Mouse (Mus musculus) C2C12 (cell line): ENCODE measurements around the gene Hexim2.

Source experiments
- CTCF ChIP-seq: IDR thresholded peaks from one replicate; pipeline ENCODE4 v1.5.1; 2011; ENCODE audit not compliant: control insufficient read depth, insufficient read depth, insufficient read length
- MAX ChIP-seq: IDR thresholded peaks from one replicate; pipeline ENCODE4 v1.6.1; 2011; ENCODE audit warnings: mild to moderate bottlenecking, control low read depth
- MYOD1 ChIP-seq: IDR thresholded peaks from one replicate; pipeline ENCODE4 v1.6.1; 2011; ENCODE audit warnings: low read depth; ENCODE audit not compliant: control insufficient read depth, insufficient read length

DNA sequence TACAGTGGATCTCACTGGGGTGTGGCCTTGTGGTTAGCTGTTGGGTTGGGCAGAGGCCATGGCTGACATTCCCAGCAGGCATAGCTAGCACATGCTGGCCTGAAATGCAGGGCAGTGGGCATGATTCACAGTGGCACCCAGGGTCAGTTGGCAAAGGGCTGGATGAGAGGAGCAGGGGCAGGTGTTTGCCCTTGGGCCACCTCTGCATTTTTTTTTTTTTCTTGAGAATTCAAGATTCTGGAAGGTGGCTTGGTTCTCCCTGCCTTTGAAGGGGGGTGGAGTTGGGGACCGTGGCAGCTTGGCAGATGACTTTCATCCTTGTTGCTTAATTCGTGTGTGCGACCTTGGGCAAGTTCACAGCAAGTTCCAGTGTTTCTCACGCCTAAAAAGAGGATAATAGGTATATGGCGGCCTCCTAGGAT lies 42.2 kb downstream of the Hexim2 start:
- TF ChIP-seq CTCF (no peak), MAX (peak; percentile 96), MYOD1 (peak; percentile 93)
